Mouse (Mus musculus): ENCODE results near the gene Spats2. TPM values are rescaled to one million over a fixed set of nuclear protein-coding genes. Genes with fewer than 3 reads are reported as not detected.
"Not testable (repeated sequence)": the region's sequence is repeated elsewhere in the genome, so short reads cannot be mapped to it uniquely, and the experiment has no call there.

Spats2 gene
- total and polyA plus RNA-seq, 3 experiments: 7.6 to 15.6 (median 14.0) TPM

DNA sequence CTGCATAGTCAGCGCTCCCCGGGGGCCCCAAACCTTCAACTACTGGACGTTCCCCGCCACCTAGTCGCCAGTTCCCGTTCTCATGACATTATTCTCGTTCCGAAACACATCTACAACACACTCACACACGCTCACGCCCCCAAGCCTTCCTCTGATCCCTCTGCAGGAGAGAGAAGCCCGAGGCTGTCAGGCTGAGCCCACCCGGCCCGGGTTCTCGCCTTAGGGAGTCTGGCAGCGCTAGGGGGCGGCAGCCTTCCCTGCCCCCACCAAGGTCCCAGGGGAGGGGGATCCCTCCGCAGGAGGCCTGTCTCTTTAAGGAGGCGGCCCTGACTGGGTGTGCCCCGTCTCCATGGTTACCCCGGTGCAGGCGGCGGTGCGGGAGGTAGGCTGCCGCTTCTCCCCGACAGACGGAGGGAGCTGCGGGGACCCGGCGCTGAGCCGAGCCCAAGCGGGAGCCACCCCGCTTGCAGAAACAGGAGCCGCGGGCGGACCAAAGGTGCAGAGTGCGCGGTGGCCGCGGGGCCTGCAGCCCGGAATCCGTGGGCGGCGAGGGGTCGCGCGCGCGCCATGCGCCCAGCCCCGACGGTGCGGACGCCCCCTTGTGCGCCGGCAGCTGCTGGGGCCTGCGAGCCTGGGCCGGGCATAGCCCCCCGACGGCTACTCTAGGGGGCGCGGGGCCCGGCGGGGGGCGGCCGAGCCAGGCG, 98.6 kb downstream of the Spats2 start, which contains the start of gene Kcnh3:
Gene Kcnh3 (plus strand): TSS at position 654 of the 704 bp plus-strand sequence.
- peak; percentile 73 for DNase-seq

DNA sequence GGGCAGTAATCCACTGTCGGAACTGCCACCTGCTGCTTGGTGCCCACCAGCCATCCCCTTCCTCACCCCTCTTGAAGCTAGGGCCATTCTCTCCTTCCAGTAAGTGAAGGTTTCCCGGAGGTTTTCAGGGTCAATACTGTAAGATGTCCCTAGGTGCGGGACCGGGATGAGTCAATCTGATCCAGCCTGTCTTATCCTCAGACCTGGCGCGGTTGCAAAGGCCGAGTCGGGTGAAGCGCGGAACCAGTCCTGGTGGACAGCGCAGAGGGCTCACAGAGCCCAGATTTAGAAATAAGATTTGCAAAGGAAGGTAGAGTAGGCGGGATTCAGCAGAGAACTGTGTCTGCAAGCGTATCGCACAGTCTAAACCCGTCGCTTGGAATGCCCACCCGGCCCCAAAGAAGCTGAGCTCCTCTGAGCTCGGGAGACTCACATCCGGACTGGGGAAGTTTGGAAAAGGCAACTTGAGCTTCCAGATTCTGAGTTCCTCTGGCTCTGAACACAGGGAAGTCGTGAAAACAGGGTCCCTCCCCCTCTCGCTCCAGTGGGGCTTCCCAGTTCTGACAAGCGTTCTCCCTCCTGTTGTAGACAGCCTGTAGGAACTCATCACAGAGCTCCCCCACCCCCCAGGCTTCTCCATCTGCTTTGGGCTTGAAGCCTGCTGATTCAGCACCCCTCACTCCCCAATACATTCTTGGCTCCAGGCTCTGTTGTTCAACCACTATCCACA, 99.5 kb downstream of the Spats2 start:
- peak; percentile 40 for DNase-seq

DNA sequence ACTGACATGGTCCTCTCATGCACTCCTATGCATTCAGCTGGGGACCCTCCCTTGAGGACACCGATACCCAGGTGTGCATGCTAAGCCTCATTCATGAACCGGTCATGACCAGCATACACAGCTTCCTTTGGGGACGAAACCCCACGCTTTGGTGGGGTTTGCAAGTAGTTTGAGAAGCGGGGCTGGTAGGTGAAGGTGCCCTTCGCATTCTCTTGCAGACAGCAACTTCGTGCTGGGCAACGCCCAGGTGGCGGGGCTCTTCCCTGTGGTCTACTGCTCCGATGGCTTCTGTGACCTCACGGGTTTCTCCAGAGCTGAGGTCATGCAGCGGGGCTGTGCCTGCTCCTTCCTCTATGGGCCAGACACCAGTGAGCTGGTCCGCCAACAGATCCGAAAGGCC, 100.4 kb downstream of the Spats2 start:
- DNase-seq: no peak

DNA sequence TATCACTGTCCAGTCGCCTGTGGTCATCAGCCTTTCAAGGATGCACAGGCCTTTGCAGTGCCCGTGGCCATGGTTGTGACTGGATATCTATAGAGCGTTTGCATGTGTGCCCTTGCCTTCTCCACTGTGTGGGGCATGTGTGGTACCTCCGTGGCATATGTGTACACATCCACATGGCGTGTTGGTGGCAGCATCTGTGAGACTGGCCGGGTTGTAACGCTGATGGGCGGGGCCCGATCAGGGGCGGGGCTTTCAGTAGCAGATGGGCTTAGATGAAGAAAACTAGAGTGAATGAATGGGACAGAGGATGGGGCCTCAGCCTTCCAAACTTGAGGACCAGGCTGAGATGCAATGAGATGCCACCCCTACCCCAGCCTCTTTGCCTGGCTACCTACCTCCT, 106.3 kb downstream of the Spats2 start:
- no peak for DNase-seq

DNA sequence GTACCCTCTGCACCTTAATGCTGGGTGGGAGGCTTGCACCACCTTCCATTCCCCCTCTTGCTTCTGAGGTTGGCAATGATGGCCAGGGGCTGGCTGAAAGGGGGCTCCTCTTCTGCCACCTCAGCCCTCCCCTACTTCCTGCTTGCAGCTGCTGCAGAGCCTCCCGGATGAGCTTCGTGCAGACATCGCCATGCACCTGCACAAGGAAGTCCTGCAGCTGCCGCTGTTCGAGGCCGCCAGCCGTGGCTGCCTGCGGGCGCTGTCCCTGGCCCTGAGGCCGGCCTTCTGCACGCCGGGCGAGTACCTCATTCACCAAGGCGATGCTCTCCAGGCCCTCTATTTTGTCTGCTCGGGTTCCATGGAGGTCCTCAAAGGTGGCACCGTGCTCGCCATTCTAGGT, 108.0 kb downstream of the Spats2 start:
- DNase-seq: no peak

DNA sequence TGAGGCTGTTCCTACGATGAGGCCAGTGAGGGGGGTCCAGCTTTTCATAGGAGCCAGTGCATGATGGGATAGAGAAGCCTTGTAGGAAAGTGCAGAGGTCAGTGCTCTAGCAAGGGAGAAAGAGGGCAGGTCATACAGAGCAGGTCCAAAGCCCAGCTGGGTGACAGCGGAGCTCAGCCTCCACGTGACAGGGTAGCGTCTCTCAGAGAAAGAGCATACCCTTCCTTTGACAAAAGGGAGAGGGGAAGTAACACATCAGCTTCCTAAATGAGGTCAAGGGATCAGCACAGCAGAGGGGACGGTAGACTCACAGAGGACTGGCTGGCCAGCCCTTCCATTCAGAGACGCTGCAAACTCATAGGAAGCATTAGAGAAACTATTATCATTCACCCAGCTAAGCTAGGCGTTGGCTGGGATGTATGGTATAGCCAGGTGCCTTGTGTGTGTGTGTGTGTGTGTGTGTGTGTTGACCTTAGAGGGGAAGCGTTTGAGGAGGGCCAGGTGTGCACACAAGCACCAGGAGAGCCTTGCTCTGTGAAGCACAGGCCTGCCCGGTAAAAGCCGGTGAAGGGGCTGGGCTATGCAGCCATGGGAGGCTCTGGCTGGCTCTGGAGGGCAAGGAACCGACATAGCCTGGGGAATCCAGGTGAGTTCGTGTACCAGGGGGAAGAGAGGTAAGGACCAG, 108.8 kb downstream of the Spats2 start:
- no peak for DNase-seq

DNA sequence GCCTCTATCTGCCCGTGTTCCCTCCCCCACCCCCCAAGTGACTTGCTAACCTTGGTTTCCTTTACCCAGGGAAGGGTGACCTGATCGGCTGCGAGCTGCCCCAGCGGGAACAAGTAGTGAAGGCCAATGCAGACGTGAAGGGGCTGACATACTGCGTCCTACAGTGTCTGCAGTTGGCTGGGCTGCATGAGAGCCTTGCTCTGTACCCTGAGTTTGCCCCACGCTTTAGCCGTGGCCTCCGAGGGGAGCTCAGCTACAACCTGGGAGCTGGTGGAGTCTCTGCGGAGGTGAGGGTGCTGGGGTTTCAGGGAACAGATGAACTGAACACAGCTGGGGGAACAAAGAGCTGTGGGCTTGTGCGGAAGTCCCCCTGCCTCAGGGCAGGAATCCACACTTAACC, 112.3 kb downstream of the Spats2 start:
- no peak for DNase-seq

DNA sequence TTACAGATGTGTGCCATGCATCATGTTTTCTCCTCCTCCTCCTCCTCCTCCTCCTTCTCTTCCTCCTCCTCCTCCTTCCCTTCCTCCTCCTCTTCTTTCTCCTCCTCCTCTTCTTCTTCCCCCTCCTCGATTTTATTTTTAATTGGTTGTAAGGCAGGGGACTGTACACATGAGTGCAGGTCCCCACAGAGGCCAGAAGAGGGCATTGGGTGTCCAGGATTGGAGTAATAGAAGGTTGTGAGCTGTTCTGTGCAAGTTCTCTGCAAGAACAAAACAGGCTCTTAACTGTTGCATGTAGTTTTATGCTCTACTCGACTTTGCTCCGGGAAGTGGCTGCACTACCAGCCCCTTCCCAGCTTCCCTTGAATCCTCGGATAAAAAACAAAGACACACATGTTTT, 114.4 kb downstream of the Spats2 start:
- no peak for DNase-seq

DNA sequence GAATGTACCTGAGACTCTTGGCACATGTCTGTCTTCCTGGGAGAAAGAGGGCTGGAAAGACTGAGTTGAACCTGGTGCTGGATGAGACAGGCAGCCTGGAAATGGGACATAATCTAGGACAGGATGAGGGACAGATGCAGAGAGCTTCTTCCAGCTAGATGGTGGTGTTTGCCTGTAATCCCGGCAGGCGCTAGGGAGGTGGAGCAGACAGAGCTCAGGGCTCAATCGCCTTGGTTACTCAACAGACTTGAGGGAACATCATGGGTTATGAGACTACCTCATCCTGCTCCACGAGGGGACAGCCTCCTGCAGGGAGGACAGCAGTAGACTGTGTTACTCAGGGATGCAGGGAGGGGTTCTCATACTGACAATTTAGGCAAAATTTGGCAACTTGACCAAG, 115.5 kb downstream of the Spats2 start:
- no peak for DNase-seq

DNA sequence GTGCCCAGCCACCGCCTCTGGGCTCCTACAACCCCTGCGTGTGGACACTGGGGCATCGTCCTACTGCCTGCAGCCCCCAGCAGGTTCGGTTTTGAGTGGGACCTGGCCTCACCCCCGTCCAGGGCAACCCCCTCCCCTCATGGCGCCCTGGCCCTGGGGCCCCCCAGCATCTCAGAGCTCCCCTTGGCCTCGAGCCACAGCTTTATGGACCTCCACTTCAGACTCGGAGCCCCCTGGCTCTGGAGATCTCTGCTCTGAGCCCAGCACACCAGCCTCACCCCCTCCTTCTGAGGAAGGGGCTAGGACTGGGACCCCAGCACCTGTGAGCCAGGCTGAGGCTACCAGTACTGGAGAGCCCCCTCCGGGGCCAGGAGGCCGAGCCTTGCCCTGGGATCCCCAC, 116.3 kb downstream of the Spats2 start:
- no peak for DNase-seq

DNA sequence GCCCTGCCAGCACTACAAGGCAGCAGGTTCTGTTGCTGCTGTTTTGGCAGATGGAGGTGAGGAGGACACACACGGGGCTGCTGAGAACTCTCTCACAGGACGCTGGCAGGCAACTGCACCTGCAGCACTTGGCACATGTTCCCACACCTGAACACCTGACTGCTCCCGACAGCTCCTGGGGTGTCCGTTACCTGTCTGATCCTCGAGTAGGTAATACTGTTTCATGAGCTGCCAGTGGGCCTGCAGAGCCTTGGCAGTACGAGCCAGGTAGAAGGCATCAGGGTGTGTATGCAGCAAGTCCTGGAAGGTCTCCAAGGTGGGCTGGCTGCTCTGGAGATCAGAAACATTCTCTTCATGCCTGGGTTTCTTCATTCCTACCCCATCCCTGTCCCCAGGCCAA, 121.0 kb downstream of the Spats2 start:
- DNase-seq: not testable (repeated sequence)

DNA sequence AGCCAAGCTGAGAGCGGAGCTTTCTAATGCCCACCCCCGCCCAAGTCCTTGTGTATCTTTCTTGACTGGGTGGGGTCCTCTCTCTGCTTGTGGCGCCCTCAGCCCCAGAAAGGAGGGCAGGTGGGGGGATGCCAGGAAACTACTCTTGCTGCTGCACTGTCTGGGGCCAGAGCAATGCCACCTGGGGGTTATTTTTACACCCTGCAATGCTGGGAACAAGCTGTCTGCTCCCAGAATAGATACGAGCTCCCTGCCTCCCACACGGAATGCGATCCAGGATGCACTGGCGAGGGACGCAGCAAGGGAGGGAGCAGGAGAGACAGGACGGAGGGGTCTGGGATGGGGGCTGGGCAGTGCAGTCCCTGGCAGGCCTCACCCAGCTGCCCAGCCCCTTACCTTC, 123.3 kb downstream of the Spats2 start:
- no peak for DNase-seq

DNA sequence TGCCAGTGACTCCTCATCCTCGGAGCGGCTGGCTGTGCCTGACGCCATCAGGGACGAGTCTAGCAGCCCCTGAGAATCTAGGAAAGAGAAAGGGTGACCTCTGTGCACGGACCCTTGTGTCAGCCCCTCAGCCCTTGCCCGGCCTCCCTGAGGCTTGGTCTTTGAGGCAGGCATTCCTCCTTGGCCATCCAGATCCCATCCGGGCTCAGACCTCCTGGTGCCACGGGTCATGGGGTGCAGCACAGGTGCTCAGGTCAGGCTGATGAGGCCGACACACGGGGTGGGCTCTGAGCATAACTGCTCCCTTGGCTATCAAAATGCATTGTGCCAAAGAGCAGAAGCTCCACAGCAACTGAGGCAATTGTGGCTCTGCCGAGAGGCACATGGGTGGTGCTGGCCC, 124.2 kb downstream of the Spats2 start:
- DNase-seq: no peak

DNA sequence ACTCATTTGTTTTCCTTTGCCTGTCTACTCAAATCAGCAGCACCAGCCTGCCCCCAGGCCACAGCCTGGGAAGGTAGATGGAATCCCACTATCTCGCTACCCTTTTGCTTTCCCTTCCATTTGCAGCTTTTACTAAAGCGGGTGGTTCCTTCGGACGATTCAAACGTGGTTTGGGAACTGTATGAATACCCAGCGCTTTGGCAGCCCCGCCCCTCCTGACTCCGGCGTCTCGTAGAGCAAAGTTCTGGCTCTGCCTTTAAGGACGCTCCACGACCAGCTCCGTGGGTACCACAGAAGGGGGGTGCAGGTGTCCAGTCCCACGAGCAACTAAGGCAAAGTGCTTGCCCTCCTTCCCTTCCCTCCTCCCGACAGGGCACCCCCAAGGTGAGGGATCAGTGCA, 125.4 kb downstream of the Spats2 start:
- DNase-seq: peak; percentile 48

DNA sequence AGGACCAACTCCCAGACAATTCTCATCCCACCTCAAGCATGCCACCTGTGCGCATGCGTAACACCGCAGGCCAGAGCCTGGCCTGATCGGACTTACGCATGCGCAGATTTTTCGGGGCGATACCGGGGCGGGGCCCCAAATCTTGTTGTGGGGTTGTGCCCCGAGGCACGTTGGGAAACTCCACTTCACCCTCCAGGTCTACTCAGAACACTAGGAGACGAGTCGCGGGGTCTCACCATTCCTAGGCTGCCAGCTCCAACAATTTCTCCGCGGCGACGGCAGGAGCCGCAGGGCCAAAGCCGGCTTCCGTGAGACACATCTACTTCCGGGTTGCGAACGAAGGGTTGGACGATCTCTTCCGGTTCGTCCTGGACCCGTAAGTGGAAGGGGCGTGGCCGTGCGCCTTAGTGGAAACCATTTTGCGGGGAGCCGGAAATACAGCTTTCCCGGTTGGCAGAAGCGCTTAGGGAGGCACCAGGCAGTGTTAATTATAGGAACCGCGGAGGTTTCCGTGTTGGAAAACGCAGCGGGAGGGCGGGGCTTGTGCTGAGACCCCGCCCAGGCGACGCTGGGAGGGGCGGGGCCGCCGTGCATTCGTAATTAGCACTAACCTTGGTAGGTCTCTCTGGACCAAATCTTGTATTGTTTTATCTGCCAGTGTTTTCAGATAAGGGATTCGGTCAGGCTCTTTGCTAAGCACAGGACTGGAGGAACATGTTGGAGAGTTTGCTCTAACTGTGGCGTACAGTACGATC, 126.1 kb downstream of the Spats2 start, which contains the start of gene Mcrs1:
Gene Mcrs1 (minus strand): TSS at position 336 of the 755 bp plus-strand sequence.
- DNase-seq: peak; percentile 97

DNA sequence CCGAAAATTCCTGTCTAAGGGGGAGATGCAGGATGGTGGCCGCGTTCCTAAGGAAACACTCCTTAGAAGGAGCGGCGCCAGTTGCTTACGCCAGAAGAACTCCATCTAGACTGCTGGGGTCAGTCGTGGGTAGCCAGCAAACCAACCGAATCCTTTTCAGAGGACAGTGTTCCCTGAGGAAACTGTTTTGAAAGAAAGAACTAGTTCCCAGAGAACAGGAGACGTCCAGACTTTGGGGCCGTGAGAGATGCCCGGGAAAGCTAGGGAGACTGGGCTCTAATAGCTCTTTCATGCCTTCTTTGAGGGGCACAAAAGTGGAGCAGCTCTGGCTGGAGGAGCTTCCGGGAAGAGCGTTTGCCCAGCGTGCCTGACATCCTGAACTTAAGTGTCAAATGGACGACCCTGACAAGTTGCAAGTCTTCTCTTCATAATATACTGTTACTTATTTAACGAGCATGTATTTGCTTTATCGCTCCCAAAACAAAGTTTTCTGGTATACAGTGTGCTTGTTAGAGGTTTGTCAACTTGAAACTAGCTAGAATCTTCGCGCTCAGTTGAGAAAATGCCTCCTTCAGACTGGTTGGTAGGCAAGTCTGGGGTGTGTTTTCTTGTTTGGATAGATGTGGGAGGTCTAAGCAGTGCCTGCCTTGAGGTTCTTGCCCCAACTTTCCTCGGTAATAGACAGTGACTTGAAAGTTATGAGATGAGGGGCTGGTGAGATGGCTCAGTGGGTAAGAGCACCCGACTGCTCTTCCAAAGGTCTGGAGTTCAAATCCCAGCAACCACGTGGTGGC, 126.9 kb downstream of the Spats2 start:
- no peak for DNase-seq

DNA sequence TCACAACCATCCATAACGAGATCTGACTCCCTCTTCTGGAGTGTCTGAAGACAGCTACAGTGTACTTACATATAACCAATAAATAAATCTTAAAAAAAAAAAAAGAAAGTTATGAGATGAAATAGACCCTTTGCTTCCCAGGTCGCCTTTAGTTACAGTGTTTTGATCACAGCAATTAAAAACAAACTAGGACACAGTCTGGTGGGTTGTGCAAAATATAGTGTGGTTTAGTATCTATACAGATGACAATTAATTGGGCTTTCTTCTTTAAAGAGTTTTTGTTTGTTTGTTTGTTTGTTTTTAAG, 127.4 kb downstream of the Spats2 start:
- not testable (repeated sequence) for DNase-seq

DNA sequence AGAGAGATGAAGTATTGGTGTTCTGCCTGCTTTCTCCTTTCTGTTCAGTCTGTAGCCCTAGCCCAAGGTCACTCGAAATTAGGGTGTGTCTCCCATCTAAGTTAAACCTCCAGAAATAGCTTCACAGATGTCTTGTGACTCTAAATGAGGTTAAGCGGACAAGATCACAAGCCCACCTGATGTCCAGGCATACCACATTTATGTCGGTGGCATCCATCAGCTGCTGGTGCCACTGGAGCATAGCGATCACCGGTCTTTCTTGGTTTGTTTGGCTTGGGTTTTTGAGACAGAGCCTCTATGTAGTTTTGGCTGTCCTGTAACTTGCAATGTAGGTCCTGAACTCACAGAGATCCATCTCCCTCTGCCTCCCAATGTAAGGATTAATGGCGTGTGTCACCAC, 128.1 kb downstream of the Spats2 start:
- no peak for DNase-seq

DNA sequence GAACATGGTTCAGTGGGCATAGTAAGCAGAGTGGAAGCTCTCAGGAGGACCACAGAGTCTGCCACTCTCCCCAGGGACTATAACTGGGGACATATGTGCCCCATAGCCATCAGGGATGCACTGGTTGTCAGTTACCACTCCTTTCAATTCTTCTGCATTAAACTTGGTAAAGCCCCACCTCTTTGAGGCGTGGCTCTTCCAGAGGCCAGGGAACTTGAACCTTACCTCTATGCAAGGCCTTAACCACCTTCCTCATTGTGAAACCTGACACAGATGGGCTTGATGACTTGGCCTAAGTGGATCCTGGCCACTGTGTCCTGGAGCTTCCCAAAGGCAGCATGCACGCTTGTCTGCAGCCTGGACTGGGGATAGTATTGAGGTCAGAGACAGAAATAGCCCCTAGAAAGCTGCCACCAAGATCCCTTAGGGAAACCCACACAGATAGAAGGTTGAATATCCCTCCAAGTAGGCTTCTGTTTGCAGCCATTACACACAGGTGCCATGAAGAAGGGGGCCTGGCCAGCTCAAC, 128.8 kb downstream of the Spats2 start:
- DNase-seq: no peak

DNA sequence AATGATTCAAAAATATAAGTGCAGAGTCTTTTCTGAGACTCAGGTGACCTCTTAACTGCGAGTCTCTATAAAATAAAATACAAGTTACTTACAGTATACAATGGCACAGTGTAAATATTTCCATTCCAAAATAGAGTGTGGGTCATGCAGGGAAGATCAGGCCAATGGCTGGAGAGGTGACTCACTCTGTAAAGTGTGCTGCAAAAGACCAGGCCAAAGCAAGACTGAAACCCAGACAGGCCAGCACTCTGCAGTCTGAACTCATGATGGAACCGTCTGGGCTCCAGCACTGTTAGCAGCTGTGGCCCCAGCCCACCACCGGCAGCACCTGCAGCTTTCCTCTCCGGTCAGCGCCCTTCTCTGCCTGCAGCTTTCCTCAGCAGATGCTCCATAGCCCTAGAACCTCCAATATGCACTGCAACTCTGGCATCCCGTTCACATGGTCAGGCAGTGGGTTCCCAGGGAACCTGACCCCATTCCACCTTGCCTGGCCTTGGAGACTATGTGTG, 129.6 kb downstream of the Spats2 start:
- no peak for DNase-seq

DNA sequence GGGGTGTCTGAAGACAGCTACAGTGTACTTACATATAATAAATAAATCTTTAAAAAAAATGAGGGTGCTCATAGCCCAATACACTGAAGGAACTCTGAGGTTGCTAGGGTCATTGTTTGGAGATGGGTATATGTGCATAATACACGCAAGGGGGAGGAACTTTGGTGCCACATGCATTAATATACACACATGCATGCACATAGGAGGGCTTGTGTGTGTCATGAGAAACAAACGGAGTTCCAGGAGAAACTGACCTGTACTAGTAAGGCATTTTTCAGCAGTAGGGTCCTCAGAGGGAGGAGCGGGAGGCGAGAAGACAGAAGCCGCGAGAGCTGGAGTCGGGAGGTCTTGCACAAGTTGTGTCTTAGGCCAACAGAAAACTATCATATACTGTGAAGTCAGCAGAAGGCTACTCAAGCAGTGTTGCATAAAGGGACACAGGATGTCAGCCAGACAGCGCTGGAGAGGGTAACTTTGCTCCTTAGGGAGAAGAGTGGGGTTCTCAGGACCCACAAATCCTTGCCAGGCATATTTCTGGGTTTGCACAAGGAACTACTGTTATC, 133.5 kb downstream of the Spats2 start:
- no peak for DNase-seq
